Mouse (Mus musculus): ENCODE measurements around the gene Siglecg. TPM values are rescaled to one million over a fixed set of nuclear protein-coding genes. Genes with fewer than 3 reads are reported as not detected.
A peak's percentile ranks its signal among the peaks of the same experiment; 100 is the strongest.
"Not testable (repeated sequence)": the region's sequence is repeated elsewhere in the genome, so short reads cannot be mapped to it uniquely, and the experiment has no call there.

The Siglecg gene
- polyA plus RNA-seq, 1 experiment from 2014 or later = not detected

GRCm38 (mm10) chr7:43409084-43409483 is 1.1 kb downstream of the Siglecg start:
- H3K9me3 ChIP-seq (ENCODE audit: control insufficient read depth, low read length) = no peaks in the 10 kb centered on the region
- DNase-seq = no peak
- no peak for ATAC-seq (ENCODE audit: low FRiP score, low TSS enrichment)
- 83% methylated on average over 3 of the region's 3 CpGs for WGBS
- no peaks in the 10 kb centered on the region for H3K36me3 ChIP-seq (ENCODE audit: control insufficient read depth, insufficient read depth, low read length)
- no peak overlapping the region for H3K9ac ChIP-seq (replicated peaks; ENCODE audit: low read length)
- no peaks in the 10 kb centered on the region for H3K4me1 ChIP-seq (ENCODE audit: control insufficient read depth, insufficient read depth, low read length)
- no peaks in the 10 kb centered on the region for H3K27me3 ChIP-seq (ENCODE audit: control insufficient read depth, insufficient read depth, low read length)
- no peak overlapping the region for H3K4me3 ChIP-seq (replicated peaks; ENCODE audit: low read depth, low read length)
- no peak overlapping the region for H3K27ac ChIP-seq (replicated peaks; ENCODE audit: low read depth, low read length)
- no peak overlapping the region for H3K4me2 ChIP-seq (ENCODE audit: low read length)

DNA sequence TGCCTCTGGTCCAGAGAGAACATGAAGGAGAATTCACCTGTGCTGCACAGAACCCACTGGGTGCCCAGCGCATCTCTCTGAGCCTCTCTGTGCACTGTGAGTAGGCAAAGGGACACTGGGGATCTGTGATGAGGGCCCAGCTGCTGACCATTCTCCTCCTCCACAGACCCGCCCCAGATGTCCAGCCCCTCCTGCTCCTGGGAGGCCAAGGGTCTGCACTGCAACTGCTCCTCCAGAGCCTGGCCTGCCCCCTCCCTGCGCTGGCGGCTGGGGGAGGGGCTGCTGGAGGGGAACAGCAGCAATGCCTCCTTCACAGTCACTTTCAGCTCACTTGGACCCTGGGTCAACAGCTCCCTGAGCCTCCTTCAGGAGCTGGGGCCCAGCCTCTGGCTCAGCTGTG is 3.7 kb downstream of the Siglecg start:
- H3K27me3 ChIP-seq (ENCODE audit: control insufficient read depth, insufficient read depth, low read length); DNase-seq; H3K4me2 ChIP-seq (ENCODE audit: low read length); H3K27ac ChIP-seq (replicated peaks; ENCODE audit: low read depth, low read length); H3K4me1 ChIP-seq (ENCODE audit: control insufficient read depth, insufficient read depth, low read length); H3K36me3 ChIP-seq (ENCODE audit: control insufficient read depth, insufficient read depth, low read length); ATAC-seq (ENCODE audit: low FRiP score, low TSS enrichment); H3K9ac ChIP-seq (replicated peaks; ENCODE audit: low read length); H3K4me3 ChIP-seq (replicated peaks; ENCODE audit: low read depth, low read length); H3K9me3 ChIP-seq (ENCODE audit: control insufficient read depth, low read length): not testable (repeated sequence)
- 31% methylated on average over 4 of the region's 4 CpGs for WGBS

DNA sequence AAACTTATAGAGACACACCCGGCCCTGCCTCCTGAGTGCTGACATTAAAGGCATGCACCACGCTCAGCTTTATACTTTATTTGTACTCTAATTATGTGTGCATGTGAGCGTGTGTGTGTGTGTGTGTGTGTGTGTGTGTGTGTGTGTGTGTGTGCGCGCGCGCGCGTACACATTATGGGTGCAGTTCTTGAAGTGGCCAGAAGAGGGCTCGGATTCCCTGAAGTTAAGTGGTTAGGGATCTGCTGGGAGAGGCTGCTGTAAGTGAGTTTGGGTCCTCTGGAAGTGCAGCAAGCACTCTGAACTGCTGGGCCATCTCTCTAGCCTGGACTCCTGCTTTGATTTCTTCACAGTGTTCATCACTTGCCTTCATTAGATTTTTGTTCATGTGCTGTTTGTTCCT is 9.3 kb downstream of the Siglecg start:
- no peak overlapping the region for H3K27ac ChIP-seq (replicated peaks; ENCODE audit: low read depth, low read length)
- H3K36me3 ChIP-seq (ENCODE audit: control insufficient read depth, insufficient read depth, low read length) = no peaks in the 10 kb centered on the region
- DNase-seq (no peak), ATAC-seq (ENCODE audit: low FRiP score, low TSS enrichment) (no peak)
- no peaks in the 10 kb centered on the region for H3K9me3 ChIP-seq (ENCODE audit: control insufficient read depth, low read length)
- no peak overlapping the region for H3K4me3 ChIP-seq (replicated peaks; ENCODE audit: low read depth, low read length)
- H3K27me3 ChIP-seq (ENCODE audit: control insufficient read depth, insufficient read depth, low read length) = no peaks in the 10 kb centered on the region
- H3K9ac ChIP-seq (replicated peaks; ENCODE audit: low read length) = no peak overlapping the region
- WGBS = 91% methylated on average over 10 of the region's 10 CpGs
- no peaks in the 10 kb centered on the region for H3K4me1 ChIP-seq (ENCODE audit: control insufficient read depth, insufficient read depth, low read length)
- no peak overlapping the region for H3K4me2 ChIP-seq (ENCODE audit: low read length)

DNA sequence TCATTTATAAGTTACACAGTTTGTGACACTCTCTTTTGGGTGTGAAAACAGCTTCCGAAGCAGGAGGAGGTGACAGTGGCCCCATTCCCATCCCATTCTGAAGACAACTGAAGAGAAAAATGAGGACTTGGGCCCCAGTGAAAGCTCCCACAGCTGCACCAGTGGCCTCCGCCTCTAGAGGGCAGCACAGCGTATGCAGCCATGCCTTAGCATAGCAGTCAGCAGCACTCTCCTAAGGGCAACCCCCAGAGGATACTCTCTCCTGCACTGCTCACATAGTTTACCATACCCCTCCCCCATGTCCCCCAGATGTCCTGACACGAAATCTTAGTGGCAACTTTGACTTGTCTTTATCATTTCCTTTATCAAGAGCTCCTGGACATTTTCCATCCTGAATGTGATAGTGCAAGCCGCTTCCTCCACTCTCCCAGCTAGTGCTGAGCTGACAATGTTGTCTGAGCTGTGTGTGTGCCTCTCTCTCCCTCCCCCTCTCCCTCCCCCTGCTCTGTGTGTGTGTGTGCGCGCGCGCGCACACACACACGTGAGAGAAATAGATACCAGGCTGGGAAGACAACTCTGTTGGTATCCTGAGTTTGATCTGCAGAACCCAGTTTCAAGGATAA is 15.1 kb downstream of the Siglecg start:
- DNase-seq = peak; percentile 88
- H3K4me2 ChIP-seq (ENCODE audit: low read length) = peak overlapping the region; percentile 33
- H3K9me3 ChIP-seq (ENCODE audit: control insufficient read depth, low read length) = no peaks in the 10 kb centered on the region
- no peak overlapping the region for H3K27ac ChIP-seq (replicated peaks; ENCODE audit: low read depth, low read length)
- no peak overlapping the region for H3K9ac ChIP-seq (replicated peaks; ENCODE audit: low read length)
- no peaks in the 10 kb centered on the region for H3K36me3 ChIP-seq (ENCODE audit: control insufficient read depth, insufficient read depth, low read length)
- WGBS = 9% methylated on average over 11 of the region's 11 CpGs
- no peak overlapping the region for H3K4me3 ChIP-seq (replicated peaks; ENCODE audit: low read depth, low read length)
- H3K4me1 ChIP-seq (ENCODE audit: control insufficient read depth, insufficient read depth, low read length) = 0 out of 2 replicates have a peak, but pooled peaks cover 4% of the 10 kb centered on the region
- ATAC-seq (ENCODE audit: low FRiP score, low TSS enrichment) = peak; percentile 73
- no peaks in the 10 kb centered on the region for H3K27me3 ChIP-seq (ENCODE audit: control insufficient read depth, insufficient read depth, low read length)

GRCm38 (mm10) chr7:43423991-43424625 is 16.1 kb downstream of the Siglecg start:
- WGBS = 63% methylated on average over 3 of the region's 3 CpGs
- Histone ChIP-seq H3K27me3 (ENCODE audit: control insufficient read depth, insufficient read depth, low read length) (no peaks in the 10 kb centered on the region), H3K4me3 (replicated peaks; ENCODE audit: low read depth, low read length) (no peak overlapping the region), H3K27ac (replicated peaks; ENCODE audit: low read depth, low read length) (no peak overlapping the region), H3K4me2 (ENCODE audit: low read length) (no peak overlapping the region), H3K9ac (replicated peaks; ENCODE audit: low read length) (no peak overlapping the region), H3K9me3 (ENCODE audit: control insufficient read depth, low read length) (no peaks in the 10 kb centered on the region), H3K4me1 (ENCODE audit: control insufficient read depth, insufficient read depth, low read length) (0 out of 2 replicates have a peak, but pooled peaks cover 4% of the 10 kb centered on the region), H3K36me3 (ENCODE audit: control insufficient read depth, insufficient read depth, low read length) (no peaks in the 10 kb centered on the region)
- ATAC-seq (ENCODE audit: low FRiP score, low TSS enrichment) = no peak
- no peak for DNase-seq

- no peaks in the 10 kb centered on the region for H3K36me3 ChIP-seq (ENCODE audit: control insufficient read depth, insufficient read depth, low read length)
- H3K27ac ChIP-seq (replicated peaks; ENCODE audit: low read depth, low read length) = no peak within 1 kb of the TSS
- H3K9me3 ChIP-seq (ENCODE audit: control insufficient read depth, low read length) = no peaks in the 10 kb centered on the region
- H3K4me3 ChIP-seq (replicated peaks; ENCODE audit: low read depth, low read length) = no peak within 1 kb of the TSS
- no peak for ATAC-seq (ENCODE audit: low FRiP score, low TSS enrichment)
- no peak within 1 kb of the TSS for H3K9ac ChIP-seq (replicated peaks; ENCODE audit: low read length)
- no peak within 1 kb of the TSS for H3K4me2 ChIP-seq (ENCODE audit: low read length)
- no peaks in the 10 kb centered on the region for H3K27me3 ChIP-seq (ENCODE audit: control insufficient read depth, insufficient read depth, low read length)
- 88% methylated on average over 8 of the region's 8 CpGs for WGBS
- no peak for DNase-seq
- 0 out of 2 replicates have a peak, but pooled peaks cover 4% of the 10 kb centered on the region for H3K4me1 ChIP-seq (ENCODE audit: control insufficient read depth, insufficient read depth, low read length)
Measured at GRCm38 (mm10) chr7:43427406-43427805, 19.4 kb downstream of the Siglecg start, which contains the start of gene Lim2. TSS of gene Lim2 (plus strand) at chr7:43427670.

DNA sequence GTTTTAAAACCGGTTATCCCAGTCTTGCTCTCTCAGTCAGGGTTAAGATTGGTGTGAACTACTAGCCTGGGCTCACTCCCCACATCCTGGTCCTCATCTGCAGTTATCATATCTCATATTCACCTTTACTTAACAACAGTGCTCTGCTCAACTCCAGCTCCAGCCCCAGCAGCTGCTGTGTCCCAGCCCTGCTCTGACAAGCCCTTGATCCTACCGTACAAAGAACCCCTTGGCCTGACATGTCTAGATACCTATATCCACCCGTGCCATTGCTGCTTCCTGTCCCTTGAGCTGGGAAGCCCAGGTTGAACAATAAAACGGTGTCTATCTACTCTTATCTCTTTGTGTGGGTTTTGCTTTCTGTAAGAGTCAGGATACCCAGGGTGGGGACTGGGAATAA is 21.5 kb downstream of the Siglecg start:
- H3K4me1 ChIP-seq (ENCODE audit: control insufficient read depth, insufficient read depth, low read length) = no peaks in the 10 kb centered on the region
- 66% methylated on average over 4 of the region's 4 CpGs for WGBS

DNA sequence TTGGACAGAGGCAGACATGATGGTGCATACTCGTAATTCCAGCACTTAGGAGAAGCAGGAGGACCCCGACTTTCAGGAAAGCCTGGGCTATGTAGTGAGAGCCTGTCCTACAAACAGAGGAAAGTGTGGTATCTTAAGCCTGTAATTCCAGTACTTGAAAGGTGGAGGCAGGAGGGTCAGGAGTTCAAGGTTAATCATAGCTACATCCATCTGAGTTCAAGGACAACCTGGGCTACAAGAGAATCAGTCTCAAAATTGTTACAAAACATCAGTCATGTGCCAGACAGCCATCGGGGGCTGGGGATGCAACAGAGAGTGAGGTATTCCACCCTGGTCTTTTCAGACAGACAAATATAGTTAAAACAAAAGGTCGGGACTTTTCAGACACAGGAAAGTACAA is 24.9 kb downstream of the Siglecg start:
- no peaks in the 10 kb centered on the region for H3K9me3 ChIP-seq (ENCODE audit: control insufficient read depth, low read length)
- no peak for ATAC-seq (ENCODE audit: low FRiP score, low TSS enrichment)
- no peaks in the 10 kb centered on the region for H3K27me3 ChIP-seq (ENCODE audit: control insufficient read depth, insufficient read depth, low read length)
- no peak overlapping the region for H3K9ac ChIP-seq (replicated peaks; ENCODE audit: low read length)
- WGBS = 74% methylated on average over 4 of the region's 4 CpGs
- no peak overlapping the region for H3K4me2 ChIP-seq (ENCODE audit: low read length)
- no peaks in the 10 kb centered on the region for H3K36me3 ChIP-seq (ENCODE audit: control insufficient read depth, insufficient read depth, low read length)
- H3K4me1 ChIP-seq (ENCODE audit: control insufficient read depth, insufficient read depth, low read length) = no peaks in the 10 kb centered on the region
- no peak overlapping the region for H3K27ac ChIP-seq (replicated peaks; ENCODE audit: low read depth, low read length)
- no peak for DNase-seq
- no peak overlapping the region for H3K4me3 ChIP-seq (replicated peaks; ENCODE audit: low read depth, low read length)

More for the DNA sequence above, 21.5 kb downstream of the Siglecg start:
- Histone ChIP-seq H3K9ac (replicated peaks; ENCODE audit: low read length) (no peak overlapping the region), H3K27ac (replicated peaks; ENCODE audit: low read depth, low read length) (no peak overlapping the region), H3K36me3 (ENCODE audit: control insufficient read depth, insufficient read depth, low read length) (no peaks in the 10 kb centered on the region), H3K27me3 (ENCODE audit: control insufficient read depth, insufficient read depth, low read length) (no peaks in the 10 kb centered on the region), H3K4me2 (ENCODE audit: low read length) (no peak overlapping the region), H3K9me3 (ENCODE audit: control insufficient read depth, low read length) (no peaks in the 10 kb centered on the region), H3K4me3 (replicated peaks; ENCODE audit: low read depth, low read length) (no peak overlapping the region)
- DNase-seq = no peak
- ATAC-seq (ENCODE audit: low FRiP score, low TSS enrichment) = no peak

DNA sequence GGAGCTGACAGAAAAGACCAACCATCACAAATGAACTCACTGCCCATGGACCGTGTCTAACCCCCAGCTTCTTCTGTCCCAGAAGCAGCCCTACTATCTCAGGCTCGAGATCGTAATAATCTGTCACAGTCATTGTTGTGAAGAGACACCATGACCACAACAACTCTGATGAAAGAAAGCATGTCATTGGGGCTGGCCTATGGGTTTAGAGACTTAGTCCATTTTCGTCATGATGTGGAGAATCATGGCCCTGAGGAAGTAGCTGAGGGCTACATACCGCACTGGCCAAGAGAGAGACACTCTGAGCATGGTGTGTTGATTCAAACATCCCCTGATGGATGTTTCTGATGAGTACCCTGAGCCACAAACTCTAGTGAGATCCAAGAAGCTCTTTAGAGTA is 26.7 kb downstream of the Siglecg start:
- Histone ChIP-seq H3K27me3 (ENCODE audit: control insufficient read depth, insufficient read depth, low read length) (no peaks in the 10 kb centered on the region), H3K27ac (replicated peaks; ENCODE audit: low read depth, low read length) (no peak overlapping the region), H3K9ac (replicated peaks; ENCODE audit: low read length) (no peak overlapping the region), H3K4me3 (replicated peaks; ENCODE audit: low read depth, low read length) (no peak overlapping the region), H3K36me3 (ENCODE audit: control insufficient read depth, insufficient read depth, low read length) (no peaks in the 10 kb centered on the region), H3K4me2 (ENCODE audit: low read length) (no peak overlapping the region), H3K4me1 (ENCODE audit: control insufficient read depth, insufficient read depth, low read length) (no peaks in the 10 kb centered on the region), H3K9me3 (ENCODE audit: control insufficient read depth, low read length) (no peaks in the 10 kb centered on the region)
- ATAC-seq (ENCODE audit: low FRiP score, low TSS enrichment) (no peak), DNase-seq (no peak)
- 80% methylated on average over 5 of the region's 5 CpGs for WGBS

Data from midbrain, embryonic 14.5 days (tissue).